Mouse (Mus musculus) layer of hippocampus, adult 8-10 months (tissue): ENCODE measurements around the gene Ranbp9. TPM values are rescaled to one million over a fixed set of nuclear protein-coding genes. Genes with fewer than 3 reads are reported as not detected.
"Not testable (repeated sequence)": the region's sequence is repeated elsewhere in the genome, so short reads cannot be mapped to it uniquely, and the experiment has no call there.

Experiments used
- DNase-seq, 2 experiments: peaks; one replicate each; pipeline ENCODE4 v3.0.0; 2022; ENCODE audit warnings: low spot score in 2 of 2
- total RNA-seq, 4 experiments: library from RNA; stranded (reverse); gene quantifications; 2 replicates each; pipeline ENCODE4 v1.2.4; 2022

Gene Ranbp9
- total RNA-seq, 4 experiments from 2014 or later, result 89.6 to 111 (median 99.4) TPM

DNA sequence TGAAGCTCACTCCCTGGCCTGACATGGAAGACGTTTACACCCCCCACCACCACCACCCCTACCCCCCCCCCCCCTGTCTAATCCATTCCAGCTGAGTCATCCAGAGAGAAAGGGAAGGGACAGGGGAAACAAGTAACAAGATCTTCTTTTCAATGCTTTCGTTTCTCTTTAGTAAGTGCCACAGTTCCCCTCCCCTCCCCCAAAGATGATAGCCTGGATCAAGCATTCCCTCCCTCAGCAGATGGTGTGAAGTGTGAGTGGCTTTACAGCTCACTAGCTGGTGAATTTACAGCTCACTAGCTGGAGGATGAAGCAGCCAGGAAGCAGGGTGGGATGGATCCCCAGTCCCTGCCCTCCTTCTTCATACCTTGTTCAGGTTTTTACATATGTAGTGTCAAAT is 15.6 kb upstream of the Ranbp9 start:
- DNase-seq, result no peak

DNA sequence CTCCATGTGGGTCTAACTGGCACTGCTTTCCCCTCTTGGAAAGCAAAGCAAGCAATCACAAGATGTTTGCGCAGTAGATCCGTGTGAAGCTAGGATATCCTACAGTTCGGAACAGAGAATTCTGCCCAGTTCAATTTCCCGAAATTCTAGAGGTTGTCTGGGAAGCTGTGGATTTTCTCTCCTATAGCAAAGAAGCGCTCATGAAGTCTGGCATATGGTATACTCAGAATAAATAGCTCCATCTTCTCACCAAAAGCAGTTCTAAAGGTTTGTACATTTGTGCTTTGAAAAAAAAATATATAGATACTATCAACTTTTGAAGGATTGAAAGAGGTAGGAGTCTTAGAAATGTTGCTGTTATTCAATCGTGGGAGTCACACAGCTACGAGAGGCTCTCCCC is 14.6 kb upstream of the Ranbp9 start:
- DNase-seq, result no peak

DNA sequence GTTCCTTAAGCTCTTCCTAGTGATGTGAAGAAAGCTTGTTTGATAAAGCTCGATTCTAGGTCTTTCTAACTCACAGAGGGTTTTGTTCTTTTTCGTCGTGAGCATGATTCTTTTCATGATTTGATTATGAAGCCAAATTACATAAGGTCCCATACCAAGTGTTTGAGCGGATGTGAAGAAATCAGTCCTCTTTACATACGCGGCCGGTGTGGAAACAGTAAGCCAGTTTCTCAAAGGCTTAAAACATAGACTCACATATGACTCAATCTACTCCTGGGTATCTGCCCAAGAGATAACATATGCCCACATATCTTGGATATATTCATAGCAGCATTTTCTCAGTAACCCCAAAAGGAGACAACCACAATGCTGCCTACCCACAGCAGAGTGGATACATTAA is 12.6 kb upstream of the Ranbp9 start:
- DNase-seq, result no peak

DNA sequence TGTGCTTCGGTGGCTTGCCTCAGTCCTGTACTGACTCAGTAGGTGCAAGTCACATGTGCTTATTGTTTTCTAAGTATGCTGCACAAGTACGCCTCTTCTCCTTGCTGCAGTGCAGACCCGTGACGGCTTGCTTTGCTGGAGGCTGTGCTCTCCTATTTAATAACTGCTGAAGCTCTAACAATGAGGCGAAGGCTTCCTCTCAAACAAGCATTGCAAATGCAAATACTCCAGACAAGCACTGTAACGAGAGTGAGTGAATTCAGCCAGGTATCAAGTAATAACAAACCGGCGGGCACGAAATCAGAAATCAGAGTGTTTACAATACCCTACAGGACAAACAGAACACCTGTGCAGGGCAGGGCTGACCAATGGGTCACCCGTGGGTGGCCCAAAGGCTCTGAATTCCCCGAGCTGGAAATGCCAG is 12.0 kb upstream of the Ranbp9 start:
- no peak for DNase-seq

DNA sequence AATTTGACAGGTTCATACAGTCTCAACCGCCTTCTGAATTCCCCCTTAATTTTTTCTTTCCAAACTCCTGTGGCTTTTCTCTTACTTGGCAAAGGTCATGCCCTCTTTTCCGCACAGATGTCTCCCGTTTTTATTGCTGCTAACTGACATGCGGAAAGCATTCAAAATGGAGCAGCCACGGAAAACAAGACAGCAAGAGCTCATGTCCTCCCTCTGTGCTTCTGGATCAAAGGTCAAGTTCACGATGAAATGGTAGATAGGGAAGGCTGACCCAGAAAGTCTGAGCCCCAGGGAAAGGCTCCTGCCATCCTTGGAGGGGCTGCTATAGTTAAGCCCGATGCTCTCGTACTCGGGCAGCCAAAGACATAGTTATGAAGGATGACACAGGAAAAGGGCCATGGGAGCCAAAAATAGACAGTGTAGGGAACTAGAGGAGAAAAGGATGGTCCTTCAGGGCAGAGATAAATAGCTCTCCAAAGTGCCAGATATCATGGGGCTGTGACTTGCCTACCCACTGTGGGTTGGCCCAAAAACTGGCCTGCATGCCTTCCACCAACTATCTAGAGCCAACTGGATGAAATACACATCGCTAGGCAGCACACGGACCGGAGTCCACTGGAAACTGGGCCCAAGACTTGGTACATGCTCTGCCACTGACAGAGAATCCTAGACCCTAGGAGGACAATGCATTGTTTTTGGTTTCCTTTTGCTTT is 5.6 kb upstream of the Ranbp9 start:
- no peak for DNase-seq

DNA sequence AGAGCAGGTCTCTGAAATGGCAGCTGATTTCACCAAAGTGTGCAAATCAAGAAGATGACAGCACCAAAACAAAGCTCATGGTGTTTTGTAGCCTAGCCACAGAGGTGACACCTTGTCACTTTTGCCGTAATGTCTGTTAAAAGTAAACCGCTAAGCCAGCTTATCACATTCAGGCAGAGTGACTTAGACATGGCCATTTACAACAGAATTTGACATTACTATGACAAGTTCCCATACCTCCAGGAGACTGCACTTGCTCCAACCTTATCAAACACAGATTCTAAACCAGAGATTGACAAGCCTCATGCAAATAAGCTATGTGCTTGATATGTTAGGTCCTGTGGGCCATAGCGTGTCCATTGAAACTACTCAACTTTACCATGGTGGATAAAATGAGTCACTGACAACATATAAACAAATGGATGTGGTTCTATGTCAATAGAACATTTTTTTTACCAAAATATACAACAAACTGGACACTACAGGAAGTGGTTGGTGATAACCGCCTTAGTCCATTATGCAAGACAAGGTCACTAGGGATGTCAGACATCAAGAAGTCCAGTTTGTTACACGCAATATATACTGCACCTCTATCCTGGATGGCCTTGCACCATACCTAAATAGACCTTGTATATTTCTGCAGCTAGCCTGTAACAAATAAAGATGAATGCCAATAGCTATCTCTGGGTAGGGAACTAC is 4.3 kb upstream of the Ranbp9 start:
- DNase-seq, result no peak

DNA sequence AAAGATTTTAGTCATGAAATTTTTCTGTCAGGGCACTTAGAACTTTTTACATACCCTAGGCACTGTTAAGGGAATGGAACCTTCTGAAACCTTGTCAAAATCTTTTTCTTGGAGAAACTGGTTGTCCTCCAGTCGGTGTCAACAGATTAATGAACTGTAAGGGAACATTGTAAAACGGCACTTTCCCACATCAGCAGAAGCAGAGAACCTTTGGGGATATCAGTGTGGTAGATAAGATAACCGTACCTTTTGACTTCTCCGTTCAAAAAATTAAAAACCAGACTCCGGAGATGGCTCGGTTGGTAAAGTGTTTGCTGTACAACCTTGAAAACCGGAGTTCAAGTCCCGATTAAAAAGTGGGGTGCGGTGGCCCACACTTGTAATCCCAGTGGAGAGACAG is 1.7 kb upstream of the Ranbp9 start:
- DNase-seq, result no peak

DNA sequence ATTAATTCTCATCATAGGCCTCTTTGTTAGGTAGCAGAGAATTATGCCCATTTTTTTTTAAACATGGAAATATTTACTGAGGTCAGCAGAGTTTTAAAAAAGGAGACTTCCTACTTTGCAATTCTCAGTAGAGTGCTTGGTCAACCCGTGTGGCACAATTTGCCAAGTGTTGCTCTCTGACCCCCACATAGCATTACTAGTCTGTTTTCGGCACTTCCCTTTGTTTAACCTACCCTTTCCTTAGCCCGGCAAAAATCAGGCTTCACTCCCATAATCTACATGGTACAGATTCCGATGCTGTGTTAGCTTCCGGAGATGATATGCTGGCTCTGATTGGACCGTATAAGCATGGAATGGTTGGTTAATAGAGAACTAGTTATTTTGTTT is 770 bp upstream of the Ranbp9 start:
- no peak for DNase-seq

DNA sequence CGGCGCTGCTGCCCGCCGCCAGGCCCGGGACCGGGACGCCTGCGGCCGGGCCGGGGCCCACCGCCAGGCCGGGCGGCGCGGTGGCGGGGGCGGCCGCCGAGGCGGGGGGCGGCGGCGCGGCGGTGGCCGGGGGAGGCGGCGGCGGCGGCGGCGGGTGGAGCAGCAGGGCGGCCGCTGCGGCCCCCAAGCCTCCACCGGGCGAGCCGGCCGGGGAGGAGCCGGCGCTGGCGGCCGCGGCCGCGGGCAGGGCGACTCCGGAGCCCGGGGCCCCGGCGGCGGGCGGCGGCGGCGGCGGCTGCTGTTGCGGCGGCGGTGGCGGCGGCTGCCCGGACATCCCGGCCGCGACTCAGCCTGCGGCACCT is 506 bp downstream of the Ranbp9 start:
- no peak for DNase-seq

DNA sequence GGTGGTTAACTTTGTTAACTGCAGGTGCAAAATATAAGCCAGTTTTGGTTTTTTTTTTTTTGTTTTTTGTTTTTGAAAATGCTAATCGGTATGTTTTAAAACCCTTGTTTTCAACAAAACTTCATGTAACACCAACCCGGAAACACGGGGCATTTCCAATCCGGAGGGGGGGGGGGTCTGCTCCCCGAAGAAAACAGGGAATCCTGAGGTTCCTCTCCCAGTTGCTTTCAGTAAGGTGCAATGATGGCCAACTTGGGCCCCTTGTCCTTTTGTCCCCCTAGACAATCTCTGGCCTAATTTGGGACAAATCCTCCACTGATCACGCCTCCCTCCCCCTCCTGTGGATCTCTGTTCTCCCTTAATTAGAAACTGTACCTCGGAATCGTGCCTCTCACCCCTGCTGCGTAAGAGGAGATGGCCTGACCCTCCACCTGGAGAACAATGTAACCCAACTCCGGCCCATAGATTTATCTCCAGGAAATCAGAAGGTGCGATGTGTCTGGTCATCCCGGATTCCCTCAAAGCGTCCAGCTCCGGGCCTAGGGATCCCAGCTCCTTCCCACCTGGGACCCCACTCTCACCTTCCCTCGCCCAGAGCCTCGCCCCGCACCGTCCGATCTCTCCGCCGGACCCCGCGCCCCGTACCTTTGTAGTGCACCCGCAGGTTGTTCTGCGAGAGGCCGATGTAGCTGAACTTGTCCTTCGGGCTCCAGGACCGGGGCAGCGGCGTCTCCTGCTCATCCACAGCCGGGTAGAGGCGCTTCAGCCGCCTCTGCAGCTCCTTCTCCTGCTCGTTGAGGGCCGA is 1.1 kb downstream of the Ranbp9 start:
- DNase-seq, result no peak

DNA sequence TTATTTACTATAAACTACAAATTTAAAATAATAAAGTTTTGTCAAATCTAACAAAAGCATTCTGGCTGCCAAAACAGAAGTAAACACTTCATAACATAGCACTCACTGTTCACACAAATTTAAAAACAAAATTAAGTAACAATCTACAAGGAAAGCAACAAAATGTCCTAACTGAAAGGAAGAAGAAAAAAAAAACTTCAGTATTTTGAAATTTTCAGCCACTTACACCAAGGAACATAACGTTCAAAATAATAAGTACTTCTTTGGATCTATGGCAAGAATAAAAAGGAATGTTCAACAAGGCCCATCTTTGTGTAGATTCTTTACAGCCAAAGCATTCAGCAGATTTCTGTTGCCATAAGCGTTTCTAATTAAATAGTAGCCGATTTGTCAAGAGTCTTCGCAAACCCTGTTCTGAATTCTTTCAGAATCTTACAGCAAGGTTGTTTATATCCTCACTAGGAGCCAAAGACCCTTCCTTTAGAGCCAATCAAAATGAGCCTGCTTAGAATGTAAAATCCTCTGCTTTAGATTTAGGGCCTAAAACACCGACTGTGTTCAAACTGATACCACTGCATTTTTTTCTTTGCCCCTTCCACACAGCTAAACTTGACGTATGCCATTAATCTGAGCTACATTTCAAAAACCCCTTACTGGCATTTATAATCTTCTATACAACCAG is 1.9 kb downstream of the Ranbp9 start:
- DNase-seq, result no peak

DNA sequence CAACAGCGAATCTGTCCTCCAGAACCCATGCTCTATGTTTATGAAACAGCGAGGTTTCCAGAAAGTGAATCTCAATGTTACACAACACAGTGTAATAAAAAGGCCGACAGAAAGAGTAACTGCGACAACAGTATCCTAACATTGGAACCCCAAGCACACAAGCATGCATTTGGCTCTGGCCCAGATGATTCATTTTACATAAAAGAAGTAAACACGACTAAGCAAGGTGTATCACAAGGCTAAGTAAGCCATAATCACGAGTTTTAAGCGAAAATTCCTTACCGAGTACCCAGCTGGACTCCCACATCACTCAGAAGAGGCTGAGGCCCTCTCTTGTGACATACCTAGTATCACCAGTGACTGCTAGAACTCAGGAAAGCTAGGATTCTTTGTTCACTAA is 2.5 kb downstream of the Ranbp9 start:
- no peak for DNase-seq

DNA sequence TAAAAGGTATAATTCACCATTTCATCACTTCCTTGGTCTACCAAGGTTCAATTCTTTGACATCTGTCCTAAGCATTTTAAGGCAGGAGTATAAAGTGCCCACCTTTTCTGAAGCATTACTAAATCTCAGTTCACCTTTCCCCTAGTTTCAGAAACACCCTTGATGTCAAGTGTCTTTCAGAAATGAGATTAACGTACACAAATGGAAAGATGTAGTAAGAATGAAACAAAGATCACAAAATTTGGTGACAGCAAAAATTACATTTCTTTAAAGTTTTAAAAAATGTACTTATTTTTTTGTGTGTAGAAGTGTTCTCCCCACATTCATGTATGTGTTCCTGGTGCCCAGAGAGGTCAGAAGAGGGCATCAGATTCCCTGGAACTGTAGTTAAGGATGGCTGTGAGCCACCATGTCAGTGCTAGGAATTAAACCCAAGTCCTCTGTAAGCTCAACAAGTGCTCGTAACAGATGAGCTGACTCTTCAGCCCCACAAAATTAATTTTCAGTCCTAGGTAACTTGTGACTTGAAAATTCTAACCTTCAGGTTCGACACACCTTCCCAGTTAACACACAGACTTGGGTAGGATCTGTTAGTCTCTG is 3.9 kb downstream of the Ranbp9 start:
- DNase-seq, result no peak

DNA sequence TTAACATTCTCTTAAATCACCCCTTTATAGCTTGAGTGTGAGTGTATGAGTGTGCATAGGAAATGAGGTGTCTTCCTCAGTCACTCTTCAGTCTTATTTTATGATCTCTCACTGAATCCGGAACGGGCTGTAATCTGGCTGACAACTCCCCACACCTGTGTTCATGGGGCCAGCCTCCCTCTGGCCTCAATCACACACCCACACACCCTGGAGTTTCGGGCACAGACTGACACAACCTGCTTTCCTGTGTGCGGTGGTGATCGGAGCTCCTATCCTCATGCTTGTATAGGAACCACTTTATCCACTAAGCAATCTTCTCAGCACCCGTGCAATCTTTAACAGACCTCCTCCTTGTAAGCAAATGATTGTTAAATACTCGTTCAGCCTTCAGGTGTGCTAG is 4.9 kb downstream of the Ranbp9 start:
- no peak for DNase-seq

DNA sequence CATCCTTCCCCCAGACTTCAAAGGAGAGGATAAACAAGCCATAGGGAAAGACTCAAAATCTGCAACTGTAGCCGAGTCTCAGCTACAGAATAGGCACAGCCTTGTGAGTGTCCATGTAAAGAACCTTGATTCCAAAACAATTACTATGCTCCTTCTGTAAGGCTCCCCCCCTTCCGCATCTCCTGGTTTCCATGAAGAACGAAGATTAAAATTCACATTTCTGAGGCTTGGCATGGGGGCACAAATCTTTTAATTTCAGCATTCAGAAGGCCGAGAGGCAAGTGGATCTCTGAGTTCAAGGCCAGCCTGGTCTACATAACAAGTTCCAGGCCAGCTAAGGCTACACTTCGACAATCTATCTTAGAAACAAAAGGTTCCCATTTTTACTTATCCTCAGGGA is 6.4 kb downstream of the Ranbp9 start:
- DNase-seq, result no peak

DNA sequence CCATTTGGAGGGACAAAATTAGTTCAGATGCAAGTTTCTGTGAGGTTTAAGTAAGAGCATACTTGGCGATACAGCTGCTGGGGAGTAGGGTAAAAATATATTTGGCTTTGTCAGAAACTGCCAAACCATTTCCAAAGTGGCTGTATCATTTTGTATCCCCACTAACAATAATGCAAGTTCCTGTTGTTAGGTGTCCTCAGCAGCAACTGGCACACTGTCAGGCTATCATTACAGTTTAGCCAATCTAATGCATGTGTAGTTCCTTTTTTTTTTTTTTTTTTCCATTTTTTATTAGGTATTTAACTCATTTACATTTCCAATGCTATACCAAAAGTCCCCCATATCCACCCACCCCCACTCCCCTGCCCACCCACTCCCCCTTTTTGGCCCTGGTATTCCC is 9.2 kb downstream of the Ranbp9 start:
- not testable (repeated sequence) for DNase-seq

DNA sequence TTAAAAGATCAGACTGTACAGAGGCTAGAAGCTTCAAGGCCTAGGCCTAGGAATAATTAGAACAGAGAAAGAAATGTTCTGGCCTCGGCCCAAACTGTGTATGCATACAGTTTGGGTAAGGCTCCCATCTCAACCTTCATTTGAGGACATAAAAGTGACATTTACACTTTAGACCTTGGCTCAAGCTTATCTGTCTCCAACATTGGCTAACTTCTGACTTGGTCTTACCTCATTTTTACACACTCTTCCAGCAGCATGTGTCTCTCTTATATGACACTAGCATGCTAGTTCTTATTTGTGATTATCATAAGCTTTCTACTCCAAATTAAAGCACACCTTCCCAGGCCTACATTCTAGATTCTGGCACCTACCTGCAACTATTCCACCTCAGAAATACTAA is 11.5 kb downstream of the Ranbp9 start:
- no peak for DNase-seq

DNA sequence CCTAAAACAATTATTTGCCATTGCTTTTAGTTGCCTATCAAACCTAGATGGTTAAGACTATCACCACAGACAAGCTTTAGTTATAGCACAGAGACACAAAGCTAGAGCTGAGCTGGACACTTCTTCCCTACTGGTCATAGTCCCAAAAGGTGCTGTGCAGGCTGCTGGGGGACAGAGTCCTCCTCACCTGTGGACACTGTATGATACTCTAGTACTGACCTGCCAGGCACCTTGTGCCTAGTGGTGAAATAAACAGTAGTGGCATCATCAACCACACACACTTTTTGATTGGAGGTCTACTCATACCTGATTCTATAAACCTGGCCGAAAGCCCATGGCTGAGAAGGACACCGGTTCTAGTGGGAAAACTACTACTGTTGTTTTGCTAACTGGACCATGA is 16.5 kb downstream of the Ranbp9 start:
- no peak for DNase-seq

DNA sequence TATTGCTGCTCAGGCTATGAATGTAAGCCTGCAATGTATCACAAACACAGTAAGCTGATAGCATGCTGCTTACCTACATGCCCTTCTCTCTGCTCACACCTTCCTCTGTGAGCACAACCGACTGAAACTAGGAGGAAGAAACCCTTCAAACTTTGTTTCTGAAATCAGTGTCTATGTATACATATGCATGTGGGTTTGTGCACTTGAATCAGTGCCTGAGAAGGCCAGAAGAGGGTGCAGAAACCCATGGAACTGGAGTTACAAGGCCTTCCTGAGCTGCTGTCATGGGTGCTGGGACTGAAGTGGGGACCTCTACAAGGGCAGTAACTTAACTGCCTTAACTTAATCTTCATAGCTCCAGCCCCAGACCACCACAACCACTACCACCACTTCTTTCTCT is 23.9 kb downstream of the Ranbp9 start:
- DNase-seq, result no peak

DNA sequence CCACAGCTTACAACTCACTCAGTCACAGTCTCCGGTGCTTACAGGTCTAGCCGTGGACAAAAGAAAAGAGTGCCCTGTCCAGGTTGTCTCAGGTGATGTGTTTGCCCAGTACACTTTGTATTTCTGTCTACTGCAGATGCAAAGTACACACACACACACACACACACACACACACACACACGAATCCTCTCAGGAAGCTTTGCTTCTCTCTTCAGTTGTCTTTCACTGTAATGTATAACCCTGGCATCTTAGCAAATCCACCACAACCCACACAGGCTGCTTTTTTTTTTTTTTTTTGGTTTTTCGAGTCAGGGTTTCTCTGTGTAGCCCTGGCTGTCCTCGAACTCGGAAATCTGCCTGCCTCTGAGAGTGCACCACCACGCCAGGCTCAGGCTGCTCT is 26.7 kb downstream of the Ranbp9 start:
- DNase-seq, result no peak

DNA sequence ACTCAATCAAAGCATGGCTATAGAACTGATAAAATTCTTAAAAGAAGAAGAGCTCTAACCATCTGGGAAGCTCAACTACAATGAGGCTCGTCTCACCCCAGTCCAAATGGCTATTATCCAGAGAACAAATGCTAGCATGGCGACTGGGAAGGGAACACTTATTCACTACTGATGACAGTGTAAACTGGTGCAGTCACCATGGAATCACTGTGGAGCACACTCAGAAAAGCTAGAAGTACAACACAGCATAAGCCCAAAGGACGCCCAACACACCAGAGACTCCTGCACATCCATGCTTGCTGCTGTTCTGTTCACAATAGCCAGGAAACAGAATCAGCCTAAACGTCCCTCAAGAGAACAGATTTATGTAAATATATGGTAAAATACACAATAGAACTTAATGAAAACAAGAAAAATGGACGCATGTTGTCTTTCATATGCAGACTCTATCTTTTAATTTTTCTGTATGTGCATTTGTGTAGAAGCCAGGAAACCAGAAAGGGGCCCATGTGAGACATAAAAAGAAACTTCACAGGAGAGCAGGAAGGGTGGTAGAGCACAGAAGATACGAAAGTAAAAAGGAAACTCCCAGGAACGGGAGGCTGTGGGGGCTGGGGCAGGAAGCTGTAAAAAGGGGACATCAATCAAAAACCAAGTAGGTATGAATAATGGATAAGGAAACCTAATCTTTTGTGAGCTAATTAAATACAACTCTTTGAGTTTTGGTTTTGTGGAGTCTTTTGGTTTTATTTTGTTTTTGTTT is 28.1 kb downstream of the Ranbp9 start:
- DNase-seq, result no peak
